Mouse (Mus musculus) lung, adult 2 months (tissue): ENCODE results near the gene Mocs1.

Source experiments
- CTCF ChIP-seq: fragments of 200-500 bp; IDR thresholded peaks from 2 replicates; pipeline ENCODE4 v1.5.1; 2011; ENCODE audit warnings: mild to moderate bottlenecking, low read length, control low read depth; ENCODE audit not compliant: insufficient read depth
- POLR2A ChIP-seq: fragments of 200-500 bp; IDR thresholded peaks from 2 replicates; pipeline ENCODE4 v1.6.1; 2011; ENCODE audit warnings: low read depth, mild to moderate bottlenecking, control low read depth, low read length, borderline replicate concordance; ENCODE audit errors: extremely low read depth

GRCm38 (mm10) chr17:49481876-49482275 is 53.7 kb downstream of the Mocs1 start:
- no peak for TF ChIP-seq CTCF
- TF ChIP-seq POLR2A = no peak
